Mouse (Mus musculus): ENCODE results near the gene Angptl7. TPM values are rescaled to one million over a fixed set of nuclear protein-coding genes. Genes with fewer than 3 reads are reported as not detected.

Angptl7 gene
- total RNA-seq (2023), result not detected

DNA sequence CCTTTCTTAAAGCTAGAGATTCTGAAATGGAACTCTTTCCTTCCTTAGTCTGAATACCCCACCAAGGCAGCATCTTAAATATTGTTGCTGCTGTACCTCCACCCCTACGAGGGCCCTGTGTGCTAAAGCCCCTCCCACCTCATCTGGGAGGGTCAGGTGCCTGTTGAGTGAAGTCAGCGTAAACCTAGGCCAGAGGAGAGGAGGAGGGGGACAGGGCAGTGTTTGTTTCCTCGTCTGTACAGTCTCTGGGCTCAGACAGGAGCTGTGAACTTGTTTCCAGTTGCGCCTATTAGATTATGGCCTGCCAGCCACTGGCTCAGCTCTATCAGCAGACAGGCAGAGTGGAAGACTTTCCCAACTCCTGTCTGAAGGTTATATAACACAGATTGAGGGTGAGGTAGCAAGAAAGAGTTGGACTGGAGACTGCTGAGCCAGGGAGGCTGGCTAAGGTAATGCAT, at the start of gene Angptl7:
Gene Angptl7, minus strand, starts transcription at position 51 of the 458 bp plus-strand sequence.

GRCm38 (mm10) chr4:148448179-148448852, 51.9 kb downstream of the Angptl7 start, which contains the start of gene Mtor:
TSS of gene Mtor (plus strand) at chr4:148448611.

Other genes starting within 250 kb of the Angptl7 start
- gene Disp3, start 212.5 kb downstream of the Angptl7 start, total RNA-seq (2023), result not detected
- gene Ubiad1, start 55.7 kb downstream of the Angptl7 start, total RNA-seq (2023), result 7.1 TPM
- 39.9 TPM for gene Mtor, start 51.8 kb downstream of the Angptl7 start, total RNA-seq (2023)
- 106 TPM for gene Exosc10, start 58.0 kb upstream of the Angptl7 start, total RNA-seq (2023)
- gene Srm, start 91.0 kb upstream of the Angptl7 start, total RNA-seq (2023), result 39.2 TPM
- gene Masp2, start 102.1 kb upstream of the Angptl7 start, total RNA-seq (2023), result 2.7 TPM
- 371 TPM for gene Tardbp, start 126.6 kb upstream of the Angptl7 start, total RNA-seq (2023)
- not detected for gene Gm572, start 142.9 kb upstream of the Angptl7 start, total RNA-seq (2023)

All from CD4-positive naive resting alpha-beta T cell, adult 57 days (primary cell).